Mouse (Mus musculus) heart, postnatal 4 days (tissue): Measurements from ENCODE around the gene Gm128. TPM values are rescaled to one million over a fixed set of nuclear protein-coding genes. Genes with fewer than 3 reads are reported as not detected.

Experiments used
- DNase-seq: peaks from one replicate; pipeline ENCODE4 v3.0.0; 2021
- total RNA-seq, 2 experiments: library from RNA; stranded (reverse); gene quantifications; 2 replicates each; pipeline ENCODE4 v1.2.3; 2021

Gene Gm128
- total RNA-seq, 2 experiments from 2014 or later = 0.14 TPM; not detected in 1

GRCm38 (mm10) chr3:95267855-95268254 lies 26.5 kb upstream of the Gm128 start:
- DNase-seq = no peak

DNA sequence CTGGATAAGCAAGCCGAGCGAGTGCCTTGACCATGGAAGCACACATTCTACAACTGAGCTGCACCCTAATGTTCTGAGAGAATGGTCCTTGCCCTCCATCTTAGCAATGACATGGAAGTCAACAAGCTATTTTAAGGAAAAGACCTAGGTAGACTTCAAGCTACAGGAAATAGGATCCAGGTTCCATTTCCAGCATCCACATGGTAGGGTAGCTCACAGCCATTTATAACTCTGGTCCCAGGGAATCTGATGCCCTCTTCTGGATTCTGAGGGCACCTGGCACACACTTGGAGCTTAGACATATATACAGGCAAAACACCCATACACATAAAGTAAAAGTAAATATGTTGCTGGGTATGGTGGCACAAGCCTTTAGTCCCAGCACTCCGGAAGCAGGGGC lies 24.7 kb upstream of the Gm128 start:
- no peak for DNase-seq

DNA sequence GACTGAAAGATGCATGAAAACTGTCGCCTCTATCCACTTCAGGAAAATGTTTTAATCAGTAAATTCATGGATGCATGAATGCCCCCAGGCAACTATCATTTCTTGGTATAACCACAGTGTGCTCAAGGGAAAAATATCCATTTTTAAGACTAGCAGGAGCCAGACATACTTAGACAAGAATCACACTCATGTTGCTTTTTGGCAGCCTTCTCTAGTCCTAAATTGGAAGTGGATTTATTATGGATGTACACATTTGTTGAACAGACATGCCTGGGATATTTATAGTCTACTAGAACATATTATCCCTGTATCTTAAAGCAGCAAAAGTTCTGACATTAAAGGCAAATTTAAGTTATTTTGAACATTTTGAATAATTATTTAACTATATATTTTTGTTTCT lies 23.3 kb upstream of the Gm128 start:
- DNase-seq = no peak

DNA sequence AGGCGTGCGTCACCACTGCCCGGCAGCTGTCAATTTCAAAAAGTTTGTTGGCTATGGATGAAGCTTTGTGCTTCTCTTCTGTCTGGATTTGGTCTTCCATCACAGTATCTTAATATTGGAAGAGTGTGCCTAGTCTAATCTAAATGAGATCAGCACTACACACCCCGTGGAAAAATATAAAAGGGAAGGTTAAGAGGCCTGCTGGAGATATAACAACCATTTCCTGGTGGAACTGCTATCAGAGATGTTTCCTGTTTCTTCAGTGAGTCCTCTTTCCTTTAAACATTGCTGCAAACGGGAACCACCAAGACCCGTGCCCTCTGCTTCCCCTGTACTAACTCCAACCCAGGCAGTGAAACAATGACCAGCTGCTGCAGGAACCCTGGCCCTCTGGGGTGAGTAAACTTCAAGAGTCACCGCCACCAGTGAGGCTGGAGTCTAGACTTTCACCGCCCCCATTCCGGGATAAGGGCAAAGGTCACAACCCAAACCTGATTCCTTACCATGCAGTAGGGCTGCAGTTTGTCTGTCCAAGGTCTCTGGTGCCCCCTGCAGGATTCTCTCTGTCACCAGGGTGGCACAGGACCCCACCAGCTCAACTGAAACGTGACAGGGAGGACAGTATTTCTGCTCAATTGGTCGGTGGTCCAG lies 21.8 kb upstream of the Gm128 start:
- DNase-seq = peak; percentile 78

DNA sequence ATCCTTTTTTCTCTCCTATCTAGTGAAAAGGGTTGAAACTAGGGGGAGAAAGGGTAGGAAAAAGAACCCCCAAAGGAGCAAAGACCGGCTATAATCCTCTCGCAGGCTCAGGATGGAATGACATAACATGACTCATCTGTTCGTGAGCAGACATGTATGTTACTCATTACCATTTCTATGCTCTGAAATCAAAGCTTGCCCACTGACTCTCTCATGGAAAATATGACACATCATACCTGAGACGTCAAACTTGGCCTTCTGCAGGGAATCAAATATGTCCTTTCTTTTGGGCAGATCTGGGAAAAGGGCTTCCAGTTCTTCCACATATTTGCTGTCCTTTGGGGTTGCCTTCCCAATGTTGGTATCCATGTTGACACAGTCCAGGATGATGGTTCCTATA lies 20.6 kb upstream of the Gm128 start:
- no peak for DNase-seq

GRCm38 (mm10) chr3:95256931-95257330 lies 15.5 kb upstream of the Gm128 start:
- no peak for DNase-seq

- DNase-seq = no peak
Observed at GRCm38 (mm10) chr3:95250783-95251424, 9.5 kb upstream of the Gm128 start, which contains the start of gene Bnipl. Gene Bnipl (minus strand): TSS chr3:95251193.

DNA sequence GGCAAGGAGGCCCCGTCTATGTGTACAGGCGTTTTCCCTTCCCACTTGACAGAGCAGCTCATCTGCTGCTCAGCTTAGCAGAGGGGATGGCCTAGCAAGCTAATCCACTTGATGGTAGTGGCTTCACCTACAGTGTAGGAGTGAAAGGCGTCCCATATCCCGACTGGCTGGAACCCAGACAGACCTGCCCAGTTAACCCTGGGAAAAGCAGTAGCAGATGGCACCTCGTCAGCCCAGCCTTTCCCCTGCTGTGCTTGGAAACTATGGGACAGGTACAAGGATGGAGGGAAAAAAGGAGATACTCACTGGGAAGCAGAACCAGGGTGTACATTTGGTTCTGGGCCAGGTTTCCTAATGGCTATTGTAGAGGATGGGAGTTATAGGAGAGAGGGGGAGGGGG lies 9.0 kb upstream of the Gm128 start:
- DNase-seq = no peak

- DNase-seq = no peak
Observed at GRCm38 (mm10) chr3:95247660-95248336, 6.4 kb upstream of the Gm128 start.

- DNase-seq = peak; percentile 53
Observed at GRCm38 (mm10) chr3:95246465-95247231, 5.2 kb upstream of the Gm128 start.

DNA sequence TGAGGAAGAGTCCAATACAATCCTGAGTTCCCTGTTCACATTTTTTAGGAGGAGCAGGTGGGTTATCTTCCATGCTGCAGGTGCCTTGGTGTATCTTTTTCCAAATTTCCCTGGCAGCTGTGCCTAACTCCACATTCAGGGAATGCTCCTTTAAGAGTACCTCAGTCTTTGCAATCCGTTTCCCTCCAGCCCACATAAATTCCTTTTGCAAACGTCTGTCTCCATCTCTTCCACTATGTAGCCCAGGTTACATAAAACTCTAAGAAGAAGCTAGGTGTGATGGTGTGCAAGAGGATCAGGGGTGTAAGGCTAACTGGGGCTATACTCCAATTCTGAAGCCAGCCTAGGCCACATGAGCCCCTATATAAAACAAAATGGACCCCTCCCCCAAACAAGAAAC lies 1.7 kb upstream of the Gm128 start:
- no peak for DNase-seq

DNA sequence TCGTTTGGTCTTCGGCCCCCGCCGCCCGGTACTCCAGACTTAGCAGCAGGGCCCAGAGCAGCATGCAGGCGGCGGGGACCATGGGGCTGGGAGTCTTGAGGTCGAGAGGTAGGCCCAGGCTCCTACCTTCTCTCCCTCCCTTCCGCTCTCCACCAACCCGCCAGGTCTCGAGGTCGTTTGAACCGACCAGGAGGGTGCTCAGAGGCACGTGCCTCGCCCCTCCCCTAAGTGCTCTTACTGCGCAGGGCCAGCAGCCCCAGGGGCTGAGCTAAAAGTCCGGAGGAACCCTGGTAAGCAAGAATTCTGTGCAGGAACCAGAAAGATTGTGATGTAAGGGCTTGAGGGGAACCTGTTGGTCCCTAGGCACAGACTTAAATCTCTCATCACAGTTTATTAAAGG lies 498 bp downstream of the Gm128 start:
- DNase-seq = no peak

DNA sequence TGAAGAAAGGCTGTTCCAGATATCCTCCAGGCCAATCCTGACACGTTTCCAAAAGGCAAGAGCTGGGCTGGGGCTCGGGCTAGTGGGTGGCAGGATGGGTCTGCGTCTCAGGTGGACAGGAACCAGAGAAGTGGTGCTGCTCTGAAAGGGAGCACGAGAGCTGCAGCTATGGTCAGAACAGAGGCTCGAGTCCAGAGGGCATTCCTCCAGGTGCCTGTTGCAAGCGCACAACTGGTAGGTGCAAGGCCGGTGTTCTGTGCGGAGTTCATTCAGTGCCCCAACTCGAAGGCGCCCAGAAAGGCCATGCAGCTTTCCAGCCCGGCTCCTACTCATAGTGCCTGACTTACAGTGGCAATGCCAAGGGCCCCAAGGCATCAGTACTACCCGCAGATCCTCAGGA lies 1.4 kb downstream of the Gm128 start:
- no peak for DNase-seq

DNA sequence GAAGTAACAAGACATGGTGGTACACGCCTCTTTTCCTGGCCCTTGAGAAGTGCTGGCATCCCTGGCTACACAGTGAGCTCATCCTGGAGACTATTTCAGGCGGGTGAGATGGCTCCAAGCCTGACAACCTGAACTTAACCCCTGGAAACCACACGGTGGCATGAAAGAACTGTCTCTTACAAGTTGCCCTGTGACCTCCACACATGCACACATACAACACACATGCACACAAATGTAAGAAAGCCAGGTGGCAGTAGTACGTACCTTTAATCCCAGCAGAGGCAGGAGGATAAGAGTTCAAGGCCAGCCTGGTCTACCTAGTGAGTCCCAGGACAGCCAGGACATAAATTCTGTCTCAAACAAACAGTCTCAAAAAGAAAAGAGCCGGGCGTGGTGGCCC lies 2.4 kb downstream of the Gm128 start:
- DNase-seq = no peak

DNA sequence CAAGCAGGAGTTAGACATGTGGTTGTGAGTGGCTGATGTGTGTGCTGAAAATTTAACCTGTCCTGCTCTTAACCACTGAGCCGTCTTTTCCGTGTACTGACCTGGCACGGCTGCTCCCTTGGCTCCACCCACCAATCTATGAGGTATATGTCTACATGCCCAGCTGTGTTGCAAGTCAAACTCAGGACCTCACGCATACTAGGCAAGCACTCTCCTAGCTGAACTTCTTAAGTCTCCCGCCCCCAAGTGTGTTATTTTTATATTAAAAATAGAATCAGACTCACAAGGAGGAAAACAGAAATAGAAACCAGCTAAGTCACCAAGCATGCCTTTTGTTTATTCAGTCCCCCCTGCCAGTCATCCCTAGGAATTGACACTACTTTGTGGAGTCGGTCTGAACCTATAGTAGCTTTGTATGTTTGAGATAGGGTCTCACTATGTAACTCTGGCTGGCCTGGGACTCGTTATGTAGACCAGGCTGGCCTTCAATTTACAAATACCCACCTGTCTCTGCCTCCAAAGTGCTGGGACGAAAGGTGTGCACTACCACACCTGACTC lies 3.8 kb downstream of the Gm128 start:
- DNase-seq = no peak

GRCm38 (mm10) chr3:95235386-95236301 lies 5.8 kb downstream of the Gm128 start:
- DNase-seq = no peak

DNA sequence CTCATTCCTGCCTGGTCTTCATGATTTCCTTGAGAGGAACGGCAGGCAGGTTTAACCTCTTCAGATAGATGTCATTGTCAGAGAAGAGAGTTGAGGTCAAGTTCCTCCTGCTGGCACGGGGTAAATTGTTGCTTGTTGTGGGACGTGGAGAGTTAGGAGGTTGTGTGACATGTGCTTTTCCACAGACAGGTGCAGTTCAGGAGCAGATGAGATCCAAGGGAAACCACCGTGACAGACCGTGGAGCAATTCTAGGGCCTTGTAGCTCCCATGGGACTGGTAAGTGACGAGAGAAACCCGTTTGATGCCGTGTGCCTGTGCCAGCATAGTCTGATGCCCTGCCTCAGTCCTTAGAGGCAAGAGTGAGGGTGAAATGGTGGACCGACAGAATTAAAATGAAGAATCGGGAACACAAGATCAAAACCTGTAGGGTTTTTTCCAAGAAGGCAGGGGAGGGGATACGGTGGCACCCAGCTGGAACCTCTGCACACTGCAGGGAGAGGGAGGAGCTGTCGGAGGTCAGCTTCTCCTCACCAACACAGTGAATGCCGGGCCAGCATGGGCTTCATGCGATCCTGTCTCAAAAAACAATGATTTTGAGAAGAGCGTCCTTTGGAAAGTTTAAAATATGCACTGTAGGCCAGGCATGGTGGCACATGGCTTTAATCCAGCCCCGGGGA lies 8.0 kb downstream of the Gm128 start:
- no peak for DNase-seq

GRCm38 (mm10) chr3:95232771-95233170 lies 8.6 kb downstream of the Gm128 start:
- DNase-seq = no peak

DNA sequence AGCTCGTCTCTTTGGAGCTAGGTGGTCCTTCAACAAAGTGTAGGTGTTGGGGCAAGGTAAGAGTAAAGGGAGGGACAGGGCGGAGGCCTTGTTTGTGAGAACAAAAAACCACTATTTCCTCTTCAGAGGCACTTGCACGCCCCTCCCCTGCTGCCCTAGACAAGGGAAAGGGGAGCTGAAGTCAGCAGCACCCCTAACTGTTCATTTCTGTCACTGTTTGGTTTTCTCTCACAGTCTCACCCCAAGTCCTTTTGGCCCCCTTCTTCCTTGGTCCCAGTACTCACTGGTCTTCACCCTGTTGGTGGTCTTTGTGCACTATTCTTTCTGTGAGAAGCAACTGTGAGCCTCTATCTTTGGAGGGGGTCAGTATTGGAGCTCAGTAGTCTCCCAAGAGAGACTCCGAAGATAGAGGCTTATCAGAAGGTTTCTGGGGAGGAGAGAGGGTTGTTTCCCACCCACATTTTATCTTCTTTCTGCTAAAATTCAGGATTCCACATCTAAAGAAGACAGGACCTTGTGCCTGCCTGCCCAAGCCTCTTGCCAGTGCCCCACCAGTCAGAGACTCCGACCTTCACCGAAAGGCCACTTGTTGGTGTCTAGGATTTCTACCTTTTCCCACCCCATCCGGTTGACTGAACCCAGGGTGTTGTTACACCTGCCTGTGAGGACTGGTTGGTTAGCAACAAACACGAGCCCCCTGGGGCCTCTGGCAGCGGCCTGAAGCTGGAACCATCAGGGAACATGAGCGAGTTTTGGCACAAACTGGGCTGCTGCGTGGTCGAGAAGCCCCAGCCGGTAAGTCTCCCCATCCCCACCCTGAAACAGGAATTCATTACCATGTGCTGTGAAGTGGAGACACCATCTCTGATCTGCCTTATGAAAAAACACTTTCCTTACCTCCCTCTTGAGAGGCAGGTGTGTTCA lies 9.8 kb downstream of the Gm128 start, which contains the start of gene Mllt11:
Gene Mllt11 (minus strand): TSS at position 874 of the 924 bp plus-strand sequence.
- DNase-seq = no peak
